Mouse (Mus musculus) liver, embryonic 14.5 days (tissue): ENCODE measurements around the gene Pnrc2. TPM values are rescaled to one million over a fixed set of nuclear protein-coding genes. Genes with fewer than 3 reads are reported as not detected.

Experiments
- ATAC-seq: fragments of 200-750 bp; cut with Nextera tagmentation; 2 replicates; pipeline ENCODE4 v1.8.0; 2017; ENCODE audit warnings: moderate number of reproducible peaks, mild to moderate bottlenecking, moderate library complexity; ENCODE audit not compliant: insufficient read depth
- DNase-seq, 3 experiments: peaks; one replicate each; pipeline ENCODE4 v3.0.0-alpha.2; 2012 to 2013; ENCODE audit warnings: low read depth in 3 of 3, low spot score in 3 of 3
- H3K27ac ChIP-seq: fragments of 300-500 bp; sonication (generic); 2 replicates; pipeline ENCODE4 v1.5.1; 2014; ENCODE audit warnings: moderate library complexity, mild to moderate bottlenecking, control low read depth, inconsistent platforms
- H3K27me3 ChIP-seq: fragments of 300-500 bp; sonication (generic); 2 replicates; pipeline ENCODE4 v1.6.1; 2014; ENCODE audit warnings: mild to moderate bottlenecking, low read length, moderate library complexity; ENCODE audit not compliant: control insufficient read depth, insufficient read depth
- H3K36me3 ChIP-seq: fragments of 300-500 bp; sonication (generic); replicated peaks from 2 replicates; pipeline ENCODE4 v1.6.1; 2014; ENCODE audit warnings: low read depth; ENCODE audit not compliant: control insufficient read depth, insufficient read depth
- H3K4me1 ChIP-seq, 2 experiments: fragments of 200-500 bp in 1 of 2; fragments of 300-500 bp in 1 of 2; sonication (generic) in 1 of 2; replicated peaks; 2 replicates each; pipeline ENCODE4 v1.6.1; 2012 to 2014; ENCODE audit warnings: antibody characterized with exemption in 1 of 2, inconsistent platforms in 1 of 2, low read length in 1 of 2; ENCODE audit not compliant: control insufficient read depth in 2 of 2, insufficient read depth in 2 of 2
- H3K4me2 ChIP-seq: fragments of 300-500 bp; sonication (generic); 2 replicates; pipeline ENCODE4 v1.6.1; 2014; ENCODE audit warnings: low read depth, mild to moderate bottlenecking, control low read depth, moderate library complexity
- H3K4me3 ChIP-seq, 2 experiments: fragments of 200-500 bp in 1 of 2; fragments of 300-500 bp in 1 of 2; sonication (generic) in 1 of 2; 2 replicates each; pipeline ENCODE4 v1.5.1; 2012 to 2014; ENCODE audit warnings: low read depth in 2 of 2, low read length in 2 of 2, mild to moderate bottlenecking in 2 of 2, control low read depth in 1 of 2, inconsistent platforms in 1 of 2, moderate library complexity in 1 of 2; ENCODE audit not compliant: insufficient read depth in 1 of 2
- H3K9ac ChIP-seq: fragments of 300-500 bp; sonication (generic); replicated peaks from 2 replicates; pipeline ENCODE4 v1.6.1; 2014; ENCODE audit warnings: mild to moderate bottlenecking, control low read depth, moderate library complexity
- H3K9me3 ChIP-seq: fragments of 300-500 bp; sonication (generic); 2 replicates; pipeline ENCODE4 v1.6.1; 2016; ENCODE audit warnings: low read length, mixed read lengths; ENCODE audit not compliant: control insufficient read depth
- CTCF ChIP-seq: IDR thresholded peaks from 2 replicates; pipeline ENCODE4 v1.5.1; 2016; ENCODE audit warnings: antibody characterized with exemption, low read depth, control low read depth
- EP300 ChIP-seq: IDR thresholded peaks from 2 replicates; pipeline ENCODE4 v1.6.1; 2016; ENCODE audit warnings: antibody characterized with exemption, low read depth
- WGBS: fragments of 180-500 bp; shearing (Covaris S2); extraction: QIAGEN DNeasy Blood & Tissue Kit; methylation state at CpG from one replicate; pipeline ENCODE4 v1.1.7; 2014; ENCODE audit not compliant: insufficient replicate concordance; 5-methylcytosine and 5-hydroxymethylcytosine counted together
- polyA plus RNA-seq, 2 experiments: library from polyadenylated mRNA; depleted of rRNA in 1 of 2; stranded (reverse) in 1 of 2; unstranded in 1 of 2; fragments of >200 nt; fragmentation: Nextera tagmentation in 1 of 2; extraction: Ambion mirVana in 1 of 2; gene quantifications; 2 replicates each; pipeline versions ENCODE4 v1.2.1 to v1.2.3; 2012 to 2014

The Pnrc2 gene
- polyA plus RNA-seq, 2 experiments, result 43.4 to 80.2 TPM

DNA sequence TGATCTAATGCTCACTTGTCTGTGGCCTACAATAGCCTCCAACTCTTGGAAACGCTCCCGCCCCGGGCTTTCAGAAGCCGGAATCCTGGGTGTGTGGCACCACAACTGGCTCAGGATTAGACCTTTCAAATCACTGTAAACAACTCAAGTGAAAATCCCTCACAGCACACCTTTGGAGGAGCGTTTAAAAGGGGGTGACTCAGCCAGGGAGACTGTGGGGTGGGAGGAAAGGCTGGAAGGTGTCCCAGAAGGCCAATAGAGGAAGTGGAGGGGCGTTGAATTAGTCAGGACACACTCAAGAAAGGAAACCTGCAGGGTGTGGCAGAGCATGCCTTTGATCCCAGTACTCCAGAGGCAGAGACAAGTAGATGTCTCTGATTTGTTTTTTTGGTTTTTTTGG is 29.2 kb downstream of the Pnrc2 start:
- Histone ChIP-seq H3K27me3 (no peaks in the 10 kb centered on the region), H3K36me3 (no peaks in the 10 kb centered on the region), H3K4me2 (no peak overlapping the region), H3K4me1 (no peaks in the 10 kb centered on the region; a peak in 2 of 4 replicates), H3K27ac (no peak overlapping the region), H3K4me3 (no peak overlapping the region), H3K9ac (no peak overlapping the region), H3K9me3 (no peaks in the 10 kb centered on the region)
- DNase-seq (no peak), ATAC-seq (no peak)
- no peak for TF ChIP-seq EP300
- TF ChIP-seq CTCF, result no peak
- 65% methylated on average over 6 of the region's 6 CpGs for whole genome bisulfite sequencing

DNA sequence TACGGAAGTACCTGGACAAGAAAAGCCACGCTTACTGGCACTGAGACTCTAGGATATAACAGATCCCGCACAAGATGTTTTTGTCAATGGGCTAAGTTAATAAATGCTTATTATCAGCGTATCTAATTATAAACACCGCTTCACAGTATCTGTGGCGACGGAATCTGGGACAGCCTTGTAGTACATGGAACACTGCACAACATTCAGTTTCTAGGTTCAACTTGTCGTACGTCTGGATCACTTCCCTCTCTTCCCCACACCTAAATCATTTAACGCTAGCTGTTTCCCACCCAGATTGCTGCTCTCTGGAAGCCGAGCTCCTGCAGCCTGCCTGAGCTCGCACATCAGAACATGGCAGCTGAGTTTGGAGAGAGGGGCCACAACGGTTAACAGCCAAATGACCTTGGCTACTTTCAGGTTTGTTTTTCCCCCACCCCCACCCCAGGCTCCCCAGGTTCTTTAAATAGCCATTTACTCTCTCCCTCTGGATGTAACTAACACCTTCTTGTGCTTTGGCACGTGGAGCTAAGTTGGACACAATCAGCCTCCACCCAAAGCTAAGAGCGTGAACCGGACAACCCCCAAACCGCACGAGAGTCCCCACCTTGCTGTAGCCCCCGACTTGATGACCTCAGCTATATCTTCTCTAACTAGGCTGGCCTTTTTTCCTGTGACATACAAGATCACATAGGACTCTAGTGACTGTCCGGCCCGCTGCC is 34.2 kb downstream of the Pnrc2 start:
- 78% methylated on average over 21 of the region's 21 CpGs for WGBS
- H3K4me3 ChIP-seq, result no peak overlapping the region
- H3K9me3 ChIP-seq, result no peaks in the 10 kb centered on the region
- no peak overlapping the region for H3K27ac ChIP-seq
- H3K9ac ChIP-seq, result no peak overlapping the region
- no peaks in the 10 kb centered on the region; a peak in 1 of 4 replicates for H3K4me1 ChIP-seq
- no peak overlapping the region for H3K4me2 ChIP-seq
- no peak for DNase-seq
- TF ChIP-seq CTCF (no peak), EP300 (no peak)
- H3K27me3 ChIP-seq, result no peaks in the 10 kb centered on the region
- H3K36me3 ChIP-seq, result no peaks in the 10 kb centered on the region
- ATAC-seq, result no peak

DNA sequence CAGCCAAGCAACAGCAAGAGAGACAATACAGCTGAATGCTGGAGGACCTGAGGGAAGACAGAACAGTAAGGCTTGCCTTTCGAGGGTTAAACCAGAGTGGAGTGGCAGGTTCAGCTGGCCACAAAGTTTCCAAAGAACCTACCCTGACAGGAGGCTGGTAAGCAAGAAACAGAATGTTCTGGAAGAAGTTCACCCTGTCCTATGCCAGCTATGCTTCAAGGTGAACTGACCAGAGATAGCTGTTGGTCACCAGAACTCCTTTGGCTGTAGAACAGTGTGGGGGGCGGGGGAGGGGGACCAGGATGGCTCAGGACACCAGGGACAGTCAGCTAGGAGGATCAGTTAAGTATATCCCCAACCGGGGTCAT is 34.7 kb downstream of the Pnrc2 start:
- TF ChIP-seq CTCF, result no peak
- no peak for TF ChIP-seq EP300
- Histone ChIP-seq H3K9me3 (no peaks in the 10 kb centered on the region), H3K4me2 (no peak overlapping the region), H3K4me1 (no peaks in the 10 kb centered on the region; a peak in 1 of 4 replicates), H3K9ac (no peak overlapping the region), H3K36me3 (no peaks in the 10 kb centered on the region), H3K4me3 (no peak overlapping the region), H3K27ac (no peak overlapping the region), H3K27me3 (no peaks in the 10 kb centered on the region)
- no peak for ATAC-seq
- no peak for DNase-seq
- WGBS, result 52% methylated on average over 3 of the region's 3 CpGs

- H3K9ac ChIP-seq, result no peak overlapping the region
- DNase-seq, result no peak
- no peaks in the 10 kb centered on the region for H3K27me3 ChIP-seq
- no peaks in the 10 kb centered on the region for H3K9me3 ChIP-seq
- H3K4me1 ChIP-seq, result no peaks in the 10 kb centered on the region
- no peak overlapping the region for H3K4me3 ChIP-seq
- ATAC-seq, result no peak
- H3K27ac ChIP-seq, result no peak overlapping the region
- no peak overlapping the region for H3K4me2 ChIP-seq
- whole genome bisulfite sequencing, result 71% methylated on average over 8 of the region's 8 CpGs
- no peaks in the 10 kb centered on the region for H3K36me3 ChIP-seq
- TF ChIP-seq EP300 (no peak), CTCF (no peak)
Measured at GRCm38 (mm10) chr4:135834124-135834717, 39.4 kb downstream of the Pnrc2 start.

DNA sequence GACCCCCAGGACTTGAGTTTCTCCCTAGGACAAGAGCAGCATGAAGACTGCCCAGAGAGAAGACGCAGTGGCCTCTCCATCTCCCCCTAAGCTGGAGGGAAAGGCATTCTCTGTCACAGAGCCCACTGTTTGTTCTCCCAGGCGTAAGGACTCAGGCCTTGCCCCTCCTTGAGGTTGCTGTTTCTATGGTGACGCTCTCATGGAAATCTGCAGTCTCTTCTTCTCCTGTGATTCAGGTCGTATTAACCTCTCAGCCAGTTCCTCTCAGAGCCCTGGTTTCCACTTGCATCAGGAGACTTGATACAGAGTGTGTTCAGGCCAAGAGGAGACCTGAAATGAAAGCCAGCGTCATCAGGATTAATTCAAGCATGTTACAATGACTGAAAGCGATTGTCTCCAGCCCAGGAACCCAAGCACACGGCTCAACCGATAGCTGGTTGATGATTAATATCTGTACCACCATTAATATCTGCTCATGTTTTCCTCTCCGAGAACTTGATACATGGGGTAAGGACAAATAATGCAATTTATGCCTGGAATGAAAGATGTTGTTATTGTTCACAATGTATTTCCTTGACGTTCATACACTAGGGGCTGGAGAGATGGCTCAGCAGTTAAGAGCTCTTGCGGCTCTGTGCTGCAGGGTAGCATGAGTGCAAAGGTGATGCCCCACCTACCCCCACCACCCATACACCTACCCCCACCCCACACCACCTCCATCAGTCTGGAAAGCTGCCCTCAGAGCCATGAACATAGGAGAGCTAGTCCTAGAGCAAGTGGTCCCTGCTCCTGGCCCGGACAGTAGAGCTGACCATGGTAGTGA is 40.1 kb downstream of the Pnrc2 start:
- no peak overlapping the region for H3K9ac ChIP-seq
- H3K27me3 ChIP-seq, result no peaks in the 10 kb centered on the region
- WGBS, result 70% methylated on average over 12 of the region's 12 CpGs
- no peak overlapping the region for H3K4me2 ChIP-seq
- no peak overlapping the region for H3K27ac ChIP-seq
- ATAC-seq (no peak), DNase-seq (no peak)
- no peak for TF ChIP-seq EP300
- TF ChIP-seq CTCF, result no peak
- H3K9me3 ChIP-seq, result no peaks in the 10 kb centered on the region
- H3K4me1 ChIP-seq, result peaks cover 0 to 3% of the 10 kb centered on the region in 2 experiments; a peak in 1 of 4 replicates
- H3K4me3 ChIP-seq, result no peak overlapping the region
- H3K36me3 ChIP-seq, result no peaks in the 10 kb centered on the region
